Mouse (Mus musculus) brain, embryonic 14.5 days (tissue): ENCODE results near the gene Ttll1.

Experiments
- CTCF ChIP-seq: fragments of 200-500 bp; IDR thresholded peaks from 2 replicates; pipeline ENCODE4 v1.5.1; 2012; ENCODE audit warnings: inconsistent platforms, mild to moderate bottlenecking, moderate library complexity, borderline replicate concordance; ENCODE audit not compliant: insufficient read depth, insufficient read length; ENCODE audit errors: extremely low read depth
- POLR2A ChIP-seq: fragments of 200-500 bp; IDR thresholded peaks from 2 replicates; pipeline ENCODE4 v1.6.1; 2012; ENCODE audit warnings: mild to moderate bottlenecking, inconsistent platforms, borderline replicate concordance; ENCODE audit not compliant: poor library complexity, insufficient read depth, insufficient read length, severe bottlenecking; ENCODE audit errors: extremely low read depth

DNA sequence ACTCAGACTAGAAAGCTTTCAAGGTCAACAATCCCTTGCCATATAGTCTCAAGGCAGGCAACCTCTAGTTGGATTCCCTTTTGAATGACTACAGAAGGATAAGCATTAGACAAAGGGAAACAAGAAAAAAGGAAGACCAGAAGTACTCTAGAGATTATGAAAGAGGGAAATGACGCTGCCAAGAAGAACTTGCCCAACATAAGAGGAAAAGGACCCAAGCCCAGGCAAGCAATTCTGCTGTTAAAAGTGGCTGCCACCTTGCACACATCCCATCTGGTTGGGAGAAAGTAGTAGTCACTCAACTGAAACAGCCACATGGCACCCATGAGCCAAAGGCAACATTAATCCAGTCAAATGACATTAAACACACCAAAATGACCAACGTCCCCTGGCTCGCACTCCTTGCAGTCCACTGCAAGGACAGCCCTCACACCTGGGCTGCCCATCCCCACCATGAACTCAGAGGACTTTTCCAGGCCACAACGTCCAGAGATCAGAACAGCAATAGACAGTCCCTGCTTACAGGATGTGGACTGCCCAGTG, 68.1 kb downstream of the Ttll1 start:
- TF ChIP-seq CTCF (no peak), POLR2A (no peak)
